Mouse (Mus musculus) bone marrow, adult 2 months (tissue): Measurements from ENCODE around the gene Zfp592.
"Not testable (repeated sequence)": the region's sequence is repeated elsewhere in the genome, so short reads cannot be mapped to it uniquely, and the experiment has no call there.

ENCODE experiments used
- CTCF ChIP-seq: fragments of 200-500 bp; IDR thresholded peaks from 2 replicates; pipeline ENCODE4 v1.5.1; 2011; ENCODE audit warnings: low read length, control low read depth; ENCODE audit not compliant: control insufficient read depth, insufficient read depth
- POLR2A ChIP-seq: fragments of 200-500 bp; IDR thresholded peaks from 2 replicates; pipeline ENCODE4 v1.6.1; 2011; ENCODE audit warnings: low read depth, mild to moderate bottlenecking, control low read depth, low read length, borderline replicate concordance; ENCODE audit not compliant: control insufficient read depth

GRCm38 (mm10) chr7:80972920-80973637, 20.4 kb upstream of the Zfp592 start:
- not testable (repeated sequence) for TF ChIP-seq CTCF, POLR2A
